Mouse (Mus musculus) T-helper 2 cell (primary cell): ENCODE measurements around the gene Apod.

Experiments
- in situ Hi-C: fragments of 300-600 bp; cut with MboI, MseI; formaldehyde crosslinking; loops from one replicate; pipeline ENCODE4 v1.15.1; 2025; ENCODE audit warnings: high pct_unique_total_duplicates

Gene Apod

DNA sequence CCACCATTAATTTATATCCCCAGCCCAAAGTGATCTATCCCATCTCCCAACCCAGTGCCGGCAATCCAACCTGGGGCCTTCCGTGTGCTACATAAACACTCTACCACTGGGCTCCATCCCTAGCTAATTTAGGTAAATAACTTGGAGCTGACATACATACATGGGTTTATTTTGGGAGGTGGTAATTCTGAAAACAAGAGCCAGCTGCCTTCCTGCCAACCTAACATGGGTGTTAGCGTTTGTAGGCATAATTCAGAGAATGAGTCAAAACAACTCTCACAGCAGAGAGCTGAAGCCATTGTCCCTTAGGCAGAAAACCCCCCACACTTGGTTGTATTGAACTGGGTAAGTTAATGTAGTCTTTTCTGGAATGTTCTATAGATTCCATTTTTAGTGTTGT is 26.9 kb downstream of the Apod start:
- in situ Hi-C loops, result no loop called here

DNA sequence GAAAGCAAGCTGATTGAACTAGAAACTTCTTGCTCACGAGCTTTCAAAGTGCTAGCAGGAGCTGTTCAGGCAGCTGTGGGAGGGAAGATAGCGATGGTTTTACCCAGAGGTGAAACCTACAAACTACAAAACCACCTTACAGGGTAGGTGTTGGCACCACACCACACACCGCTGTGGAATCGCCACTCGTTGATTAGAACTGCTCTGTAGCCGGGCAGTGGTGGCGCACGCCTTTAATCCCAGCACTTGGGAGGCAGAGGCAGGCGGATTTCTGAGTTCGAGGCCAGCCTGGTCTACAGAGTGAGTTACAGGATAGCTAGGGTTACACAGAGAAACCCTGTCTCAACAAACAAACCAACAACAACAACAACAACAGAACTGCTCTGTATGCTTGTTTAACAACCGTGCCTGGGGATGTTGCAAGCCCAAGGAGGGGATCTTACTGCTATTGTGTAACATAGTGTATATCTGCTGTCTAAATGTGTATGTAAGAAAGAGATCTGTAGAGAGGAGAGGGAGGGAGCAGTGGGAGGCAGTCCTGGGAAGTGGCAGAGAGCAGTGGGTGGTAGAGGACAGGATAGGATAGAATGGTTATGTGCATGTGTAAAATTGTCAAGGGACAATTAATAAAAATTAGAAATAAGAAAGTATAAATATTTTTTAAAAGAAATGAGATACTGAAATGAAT is 27.7 kb downstream of the Apod start:
- in situ Hi-C loops, result no loop called here

DNA sequence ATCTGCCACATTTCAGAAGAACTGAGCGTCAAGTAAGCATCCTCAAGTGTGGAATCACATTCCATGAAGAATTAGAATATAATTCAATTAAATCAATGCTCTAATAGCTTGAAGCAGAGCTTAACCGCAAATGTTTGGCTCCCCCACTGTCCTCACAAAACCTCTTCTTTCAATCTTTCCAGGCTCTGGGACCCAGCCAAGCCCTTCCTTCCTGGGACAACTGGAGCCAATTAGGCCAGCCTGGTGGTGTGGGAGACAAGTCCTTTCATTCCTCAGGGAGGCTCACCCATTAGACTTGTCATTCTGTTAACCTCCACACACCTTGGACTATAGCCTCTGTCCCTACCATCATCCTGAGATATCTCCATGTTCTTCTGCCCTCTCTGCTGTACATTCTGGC is 32.6 kb downstream of the Apod start:
- in situ Hi-C loops, result no loop called here

DNA sequence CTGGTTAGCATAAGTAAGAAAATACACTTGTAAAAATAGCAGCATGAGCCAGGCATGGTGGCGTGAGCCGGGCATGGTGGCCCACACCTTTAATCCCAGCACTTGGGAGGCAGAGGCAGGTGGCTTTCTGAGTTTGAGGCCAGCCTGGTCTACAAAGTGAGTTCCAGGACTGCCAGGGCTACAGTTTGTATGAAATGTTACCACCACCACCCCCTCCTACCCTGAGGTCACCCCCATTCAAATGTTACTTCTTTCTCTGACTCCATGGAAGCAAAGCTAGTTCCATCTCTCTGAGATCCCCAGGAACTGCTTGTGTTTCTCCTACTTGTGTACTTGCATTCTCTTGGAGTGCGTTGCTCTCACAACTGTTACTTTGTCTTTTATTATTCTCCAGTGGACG is 34.4 kb downstream of the Apod start:
- in situ Hi-C loops, result no loop called here

DNA sequence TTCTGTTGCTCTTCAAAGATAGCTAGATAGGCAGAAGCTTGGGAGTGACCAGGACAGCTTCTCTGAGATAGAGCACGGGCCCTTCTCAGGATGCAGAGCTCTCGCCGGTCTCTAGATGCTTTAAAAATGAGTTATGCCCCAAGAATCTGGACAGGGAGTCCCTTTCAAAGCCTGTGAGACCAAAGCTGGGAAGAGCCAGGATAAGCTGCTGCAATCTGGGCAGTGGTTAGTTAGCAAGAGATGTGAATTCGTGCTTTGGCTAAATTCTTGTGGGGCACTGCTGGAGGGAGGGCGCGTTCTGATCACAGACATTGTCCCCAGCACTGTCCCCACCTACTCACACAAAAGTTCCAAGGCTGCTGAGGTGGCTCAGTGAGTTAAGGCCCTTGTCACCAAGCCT is 36.0 kb downstream of the Apod start:
- in situ Hi-C loops, result no loop called here

DNA sequence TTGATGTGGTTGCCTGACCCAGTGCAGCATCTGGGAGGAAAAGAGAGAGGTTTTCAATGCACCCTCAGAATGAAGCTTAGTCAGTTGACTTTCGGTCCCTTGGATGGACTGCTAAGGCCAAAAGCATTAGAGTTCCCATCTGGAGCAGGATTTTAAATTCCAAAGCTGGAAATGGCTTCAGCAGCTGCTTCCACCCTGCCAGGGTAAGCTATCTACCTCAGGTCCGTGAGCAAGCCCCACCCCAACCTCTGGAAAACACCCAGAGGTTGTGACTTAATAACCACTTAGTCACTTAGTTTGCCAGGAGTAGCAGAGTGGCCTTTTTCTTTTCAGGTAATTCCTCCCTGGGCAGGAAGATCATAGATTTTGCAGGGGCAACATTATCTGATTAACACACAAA is 36.5 kb downstream of the Apod start:
- in situ Hi-C loops, result no loop called here

DNA sequence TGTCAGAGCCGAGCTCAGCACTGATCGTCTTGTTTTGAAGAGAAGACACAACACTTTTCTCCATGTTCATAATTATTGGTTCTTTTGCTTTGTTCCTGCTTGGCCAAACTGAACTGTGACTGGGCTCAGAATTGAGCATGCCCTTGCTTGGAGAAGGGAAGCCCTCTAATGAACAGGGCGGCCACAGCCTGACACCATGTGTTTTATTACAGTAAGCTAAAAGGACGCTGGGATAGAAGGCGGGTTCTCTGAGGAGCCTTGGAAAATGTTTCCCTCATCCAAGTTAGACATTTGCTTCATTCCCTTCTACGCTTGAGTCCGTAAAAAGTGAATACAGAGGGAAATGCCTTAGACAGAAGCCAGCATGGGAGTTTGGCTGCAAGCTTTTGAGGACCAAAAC is 37.6 kb downstream of the Apod start:
- in situ Hi-C loops, result no loop called here

DNA sequence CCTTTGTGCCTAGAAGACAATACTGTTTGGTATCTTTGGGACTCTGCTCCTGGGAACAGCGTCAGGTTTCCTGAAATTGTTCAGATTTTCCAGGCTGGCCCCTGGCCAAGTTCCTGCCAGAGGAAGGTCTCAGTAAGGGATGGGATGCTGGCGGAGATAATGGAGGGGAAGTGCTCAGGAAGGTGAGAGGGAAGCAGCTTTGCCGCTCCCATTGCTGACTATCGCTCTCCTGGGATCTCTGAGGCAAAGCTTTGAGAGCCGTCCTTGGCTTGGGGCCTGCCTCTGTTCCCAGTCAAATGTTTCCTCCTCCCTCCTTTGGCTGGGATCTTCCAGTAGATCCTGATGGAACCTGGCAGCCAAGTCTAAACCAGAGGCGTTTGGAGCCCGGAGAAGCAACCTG is 38.1 kb downstream of the Apod start:
- in situ Hi-C loops, result no loop called here

DNA sequence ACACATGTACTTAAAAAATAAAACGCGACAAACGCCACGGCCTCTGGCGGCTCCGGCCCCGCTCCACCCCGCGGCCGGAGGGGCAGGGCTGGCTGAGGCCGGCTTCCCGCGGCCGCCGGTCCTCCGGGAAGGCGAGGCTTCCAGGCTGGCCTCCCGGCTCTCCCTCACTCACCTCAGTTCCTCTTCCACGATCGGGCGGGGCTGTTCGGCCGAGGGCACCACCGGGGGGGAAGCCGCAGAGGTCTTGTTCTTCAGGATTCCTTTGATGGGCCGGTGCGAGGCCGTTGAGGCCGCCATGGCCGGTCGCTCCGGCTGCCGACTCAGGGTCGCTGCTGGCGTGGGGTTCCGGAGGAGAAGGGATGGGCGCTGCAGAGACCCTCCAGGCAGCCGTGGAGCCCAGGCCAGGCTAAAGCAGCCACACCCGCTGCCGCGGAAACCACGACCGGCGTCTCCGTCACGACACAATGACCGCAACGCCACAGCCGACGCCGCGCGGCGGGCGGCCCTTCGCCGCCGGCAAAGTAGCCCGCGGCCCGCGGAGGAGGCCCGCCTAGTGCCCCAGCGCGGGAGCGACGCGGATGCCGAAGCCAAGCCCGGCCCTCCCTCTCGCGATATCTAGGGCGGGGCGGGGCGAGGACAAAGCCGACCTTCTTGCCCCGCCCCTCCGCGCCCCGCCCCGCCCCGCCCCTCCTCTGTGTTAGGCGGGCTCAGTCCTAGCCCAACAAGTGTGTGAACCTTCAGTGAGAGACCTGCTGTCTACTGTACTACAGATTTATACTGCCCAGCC is 39.7 kb downstream of the Apod start, which contains the start of gene Ppp1r2:
Gene Ppp1r2, minus strand, starts transcription at position 604 of the 787 bp plus-strand sequence.
- in situ Hi-C loops, result no loop called here

DNA sequence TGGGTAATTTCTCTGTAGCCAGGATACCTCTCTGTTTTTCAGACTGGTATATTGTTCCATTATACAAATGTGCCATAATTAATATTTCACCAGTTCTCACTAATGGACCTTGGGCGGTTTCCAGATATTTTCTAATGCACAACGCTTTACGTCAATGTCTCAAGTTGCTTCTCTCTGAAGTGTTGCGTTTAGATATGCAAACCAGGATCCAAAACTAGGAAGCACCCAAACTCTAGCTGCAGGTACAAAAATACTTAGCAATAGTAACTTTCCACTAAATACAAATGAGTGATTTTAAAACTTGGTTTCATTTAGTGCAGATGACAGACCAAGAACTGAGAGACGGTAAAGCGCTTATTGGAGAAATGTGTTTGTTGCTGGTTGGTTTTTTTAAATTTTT is 40.5 kb downstream of the Apod start:
- in situ Hi-C loops, result no loop called here

DNA sequence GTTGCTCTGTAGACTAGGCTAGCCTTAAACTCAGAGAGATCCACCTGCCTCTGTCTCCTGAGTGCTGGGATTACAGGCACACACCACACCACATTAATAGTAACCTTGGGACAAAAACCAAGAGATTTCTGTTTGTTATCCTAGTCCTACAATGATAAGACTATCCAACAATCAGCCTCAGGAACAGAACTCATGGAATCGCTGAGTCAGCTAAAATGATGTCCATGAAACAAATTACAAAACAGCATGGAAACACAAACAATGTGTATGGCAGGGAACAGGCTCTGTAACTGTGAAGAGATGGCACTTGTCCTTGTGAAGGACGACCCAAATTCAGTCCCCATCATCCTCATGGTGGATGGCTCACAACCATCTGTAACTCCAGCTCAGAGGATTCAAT is 47.9 kb downstream of the Apod start:
- in situ Hi-C loops, result no loop called here

DNA sequence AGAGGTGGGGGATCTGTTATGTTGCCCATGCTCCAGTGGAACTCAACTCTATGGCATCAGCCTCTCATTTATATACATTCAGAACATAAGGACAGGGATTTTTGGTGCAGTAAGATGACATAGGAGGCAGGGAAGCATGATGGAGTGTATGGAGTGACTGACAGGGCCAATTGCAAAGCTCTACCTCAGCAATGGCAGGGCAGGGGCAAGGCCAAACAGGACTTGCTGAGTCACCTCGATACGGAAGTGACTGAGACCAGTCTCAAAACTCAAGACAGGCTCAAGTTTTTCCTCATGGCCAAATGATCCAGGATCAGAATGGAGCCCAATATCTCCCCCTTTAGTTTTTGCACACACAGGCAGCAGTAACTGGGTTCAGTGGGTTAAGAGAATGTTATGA is 58.5 kb downstream of the Apod start:
- in situ Hi-C loops, result no loop called here

DNA sequence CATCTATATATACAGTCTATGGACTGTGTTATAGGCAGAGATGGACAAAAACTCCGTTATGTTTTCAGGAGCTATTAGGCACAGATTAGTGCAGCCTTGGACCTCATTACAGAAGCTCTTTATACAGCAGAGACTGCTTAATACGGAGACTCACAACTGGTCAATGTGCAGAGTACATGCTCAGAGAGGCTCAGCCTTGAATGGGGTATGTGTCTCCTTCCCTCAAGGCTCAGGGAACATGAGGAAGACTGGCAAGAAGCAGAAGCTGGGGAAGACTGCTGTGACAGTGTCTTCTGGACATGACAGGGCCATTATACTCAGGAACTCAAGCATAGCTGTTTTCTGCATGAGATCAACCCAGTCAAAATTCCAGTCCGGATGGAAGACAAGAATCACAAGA is 58.9 kb downstream of the Apod start:
- in situ Hi-C loops, result no loop called here

DNA sequence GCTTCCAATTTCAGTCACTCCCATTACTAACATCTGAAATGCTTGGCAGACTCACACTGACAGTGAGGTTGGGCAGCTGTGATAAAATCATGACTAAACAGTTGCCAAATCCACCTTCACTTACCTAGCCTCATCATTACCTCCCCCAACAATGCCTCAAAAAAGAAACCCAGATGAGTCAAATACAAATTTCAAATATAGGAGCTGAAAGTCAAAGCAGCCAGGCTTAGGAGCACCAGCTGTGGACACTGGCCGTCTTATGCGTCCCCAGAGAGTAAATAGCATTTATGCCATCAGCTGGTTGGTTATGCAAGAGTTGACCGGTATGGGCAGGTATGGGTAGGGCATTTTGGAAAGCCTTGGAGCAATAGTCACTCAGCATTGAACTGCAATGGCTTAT is 65.2 kb downstream of the Apod start:
- in situ Hi-C loops, result no loop called here

DNA sequence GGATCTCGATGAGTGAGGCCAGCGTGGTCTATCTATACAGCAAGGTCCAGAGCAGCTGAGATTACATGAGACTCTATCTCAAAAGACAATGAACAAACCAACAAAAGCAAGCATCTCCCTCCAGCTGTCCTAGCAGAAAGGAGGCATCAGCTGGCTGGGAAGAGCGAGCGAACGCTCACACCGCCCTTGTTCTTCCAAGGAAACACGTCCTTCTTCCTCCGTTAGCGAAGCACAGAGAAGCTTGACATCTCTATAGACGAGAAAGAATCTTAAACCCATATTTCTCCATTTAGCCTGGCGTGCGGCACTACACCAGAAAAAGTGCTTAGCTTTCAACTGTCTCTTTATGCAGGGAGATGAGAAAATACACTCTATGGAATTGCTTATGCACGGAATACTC is 65.9 kb downstream of the Apod start:
- in situ Hi-C loops, result no loop called here

DNA sequence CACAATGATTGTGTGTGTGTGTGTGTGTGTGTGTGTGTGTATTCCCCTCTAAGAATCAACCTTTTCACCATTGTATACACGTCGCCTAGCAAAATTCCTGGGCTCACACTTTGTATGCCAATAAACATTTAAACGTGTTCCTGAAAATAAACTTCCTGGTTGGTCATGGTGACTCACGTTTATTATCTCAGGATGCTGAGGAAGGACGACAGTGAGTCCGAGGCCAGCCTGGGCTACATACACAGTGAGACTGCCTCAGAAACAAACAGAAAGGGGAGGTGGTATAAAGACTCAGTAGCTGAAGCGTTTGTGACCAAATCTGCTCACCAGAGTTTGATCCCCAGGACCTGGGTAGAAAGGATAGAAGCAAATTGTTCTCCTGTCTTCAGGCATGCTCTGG is 67.2 kb downstream of the Apod start:
- in situ Hi-C loops, result no loop called here
